Mouse (Mus musculus): ENCODE measurements around the gene Dpp9.

Dpp9 gene

DNA sequence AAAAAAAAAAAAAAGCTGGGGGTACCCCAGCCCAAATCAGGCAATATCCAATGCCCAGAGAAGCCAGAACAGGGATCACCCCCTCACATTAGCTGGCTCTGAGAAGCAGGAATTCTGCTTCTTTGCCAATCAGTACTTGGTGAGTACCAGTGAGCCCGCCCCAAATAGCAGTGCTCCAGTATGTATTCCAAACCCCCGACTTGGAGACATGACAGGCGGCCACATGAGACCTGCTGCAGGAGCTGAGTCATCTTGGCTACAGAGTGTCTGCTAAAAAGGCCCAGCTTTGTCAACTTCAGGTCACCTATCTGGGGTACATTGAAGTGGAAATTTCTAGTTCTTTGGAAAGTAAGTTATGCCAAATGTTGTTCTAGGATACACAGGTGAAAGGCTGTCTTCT, 7.9 kb upstream of the Dpp9 start:
- DNase-seq, result no peak

DNA sequence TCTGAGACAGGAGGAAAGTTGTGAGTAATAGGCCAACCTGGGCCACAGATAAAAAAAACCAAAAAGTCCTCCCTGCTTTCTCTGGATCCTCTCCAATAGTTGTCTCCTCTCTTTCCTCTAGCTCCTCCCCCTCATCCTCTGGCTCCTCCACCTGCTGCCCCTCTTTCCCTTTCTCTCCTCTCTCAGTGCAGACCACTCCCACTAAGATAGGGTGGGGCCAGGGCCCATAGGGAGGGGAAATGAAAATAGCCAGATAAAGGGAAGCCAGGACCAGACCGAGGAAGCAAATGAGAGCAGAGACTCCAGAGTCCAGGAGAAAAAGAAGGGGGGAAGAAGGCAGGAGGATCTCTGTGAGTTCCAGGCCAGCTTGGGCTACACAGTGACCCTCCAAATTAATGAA, 6.2 kb upstream of the Dpp9 start:
- DNase-seq, result no peak

GRCm38 (mm10) chr17:56219805-56220204, 1.1 kb upstream of the Dpp9 start:
- DNase-seq, result no peak

- DNase-seq, result no peak
These were observed 546 bp upstream of the Dpp9 start for GRCm38 (mm10) chr17:56219251-56219650.

- DNase-seq, result no peak
These were observed 1.0 kb downstream of the Dpp9 start for GRCm38 (mm10) chr17:56217670-56218069.

DNA sequence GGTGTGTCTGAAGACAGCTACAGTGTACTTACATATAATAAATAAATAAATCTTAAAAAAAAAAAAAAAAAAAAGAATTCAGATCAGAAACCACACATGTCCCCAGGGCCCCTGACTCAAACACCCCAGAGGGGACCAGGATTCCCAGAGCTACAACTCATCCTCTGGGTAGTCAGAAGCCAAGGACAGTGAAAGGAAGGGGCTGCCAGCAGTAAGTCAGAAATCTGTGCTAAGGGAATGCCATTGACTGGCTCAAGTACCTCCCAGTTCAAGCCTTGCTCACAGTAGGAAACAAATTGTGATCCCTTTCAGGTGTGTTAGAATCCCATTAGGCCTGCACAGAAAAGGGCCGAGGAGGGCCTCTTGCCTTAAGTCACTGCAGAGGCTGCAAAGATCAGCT, 4.5 kb downstream of the Dpp9 start:
- DNase-seq, result no peak

DNA sequence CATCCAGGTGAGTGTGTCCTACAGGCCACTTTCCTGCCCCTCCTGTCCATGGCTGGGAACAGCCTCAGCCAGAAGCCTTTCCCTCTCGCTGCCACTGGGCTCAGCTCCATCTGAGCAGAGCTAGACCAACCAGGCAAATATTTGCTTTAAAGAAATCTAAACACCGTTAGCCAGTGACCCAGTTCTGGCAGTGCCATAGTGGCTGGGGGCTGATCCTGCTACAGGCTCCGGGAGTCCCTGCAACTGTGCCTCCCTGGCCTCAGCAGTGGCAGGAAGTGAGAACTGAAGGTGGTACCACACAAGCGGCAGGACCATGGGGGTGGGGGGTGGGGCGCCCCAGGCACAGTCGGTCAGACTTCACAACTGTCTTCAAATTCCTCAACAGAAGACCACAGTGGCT, 6.0 kb downstream of the Dpp9 start:
- no peak for DNase-seq

DNA sequence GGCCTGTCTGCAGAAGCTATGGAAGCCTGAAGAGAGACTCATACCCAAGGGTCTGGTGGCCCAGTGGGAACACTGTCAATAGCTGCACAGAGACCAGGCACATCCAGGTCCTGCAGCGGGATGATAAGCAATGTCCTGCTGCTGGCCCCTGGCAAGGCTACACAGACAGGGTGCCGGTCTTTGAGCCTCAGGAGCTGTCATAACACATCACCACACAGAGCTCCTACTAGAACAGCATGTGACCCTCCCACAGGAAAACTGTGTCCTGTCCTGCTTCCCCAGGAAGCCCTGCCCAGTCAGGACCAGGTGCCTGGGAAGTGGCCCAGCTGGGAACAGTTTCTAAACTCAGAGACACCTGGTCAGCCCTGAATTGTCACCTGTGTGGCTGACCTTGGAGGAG, 7.6 kb downstream of the Dpp9 start:
- no peak for DNase-seq

- no peak for DNase-seq
These were observed 9.9 kb downstream of the Dpp9 start for GRCm38 (mm10) chr17:56208821-56209220.

DNA sequence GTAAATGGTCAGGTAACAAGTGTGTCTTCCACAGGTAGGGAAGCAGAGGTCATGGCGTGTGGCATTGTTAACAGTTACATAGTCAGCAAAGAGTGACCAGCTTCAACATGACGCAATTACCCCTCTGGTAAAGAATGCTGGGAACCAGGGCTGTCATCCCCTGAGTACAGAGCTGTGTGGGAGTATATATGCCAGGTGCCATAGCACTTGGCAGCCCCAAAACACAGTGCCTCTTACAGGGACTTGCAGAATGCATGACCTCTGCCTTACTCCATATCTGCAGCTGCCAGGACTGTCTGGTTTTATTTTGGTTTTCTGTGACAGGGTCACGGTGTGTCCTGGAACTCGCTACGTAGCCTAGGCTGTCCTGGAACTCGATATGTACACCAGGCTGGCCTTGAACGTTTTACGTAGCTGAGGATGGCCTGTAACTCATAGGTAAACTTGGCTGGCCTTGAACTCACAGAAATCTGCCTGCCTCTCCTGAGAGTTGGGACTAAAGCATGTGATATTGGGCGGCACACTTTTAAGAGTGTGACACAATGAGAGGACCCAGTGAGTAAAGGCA, 10.7 kb downstream of the Dpp9 start:
- no peak for DNase-seq

- DNase-seq, result no peak
These were observed 11.6 kb downstream of the Dpp9 start for GRCm38 (mm10) chr17:56206986-56207674.

DNA sequence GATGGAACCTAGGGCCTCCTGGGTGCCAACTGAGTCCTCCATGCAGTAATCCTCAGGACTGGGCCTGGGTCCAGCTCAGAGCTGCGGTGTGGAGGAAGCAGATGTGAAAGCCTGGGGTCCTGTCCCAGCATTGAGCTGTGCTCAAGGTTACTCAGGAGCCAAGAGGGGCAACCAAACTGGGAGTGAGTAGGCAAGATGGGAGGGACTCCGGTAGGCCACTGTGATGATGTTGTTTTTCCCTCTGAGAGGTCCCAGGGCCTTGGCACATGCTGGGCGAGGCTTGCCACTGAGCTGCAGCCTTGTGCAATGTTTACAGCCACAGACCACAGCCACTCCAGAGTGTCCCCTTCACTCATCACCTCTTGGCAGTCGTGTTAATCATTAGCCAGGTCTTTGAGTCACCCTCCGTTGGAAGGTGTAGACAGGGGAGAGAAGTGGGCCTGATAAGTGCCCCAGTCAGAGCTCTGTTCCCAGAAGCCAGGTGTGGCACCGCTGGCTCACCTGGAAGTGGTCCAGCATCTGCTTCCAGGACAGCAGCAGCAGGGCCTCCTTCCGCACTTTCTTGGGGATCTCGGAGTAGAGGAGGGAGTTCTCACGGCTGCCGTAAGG, 12.3 kb downstream of the Dpp9 start:
- DNase-seq, result no peak

GRCm38 (mm10) chr17:56203729-56204128, 15.0 kb downstream of the Dpp9 start:
- no peak for DNase-seq

DNA sequence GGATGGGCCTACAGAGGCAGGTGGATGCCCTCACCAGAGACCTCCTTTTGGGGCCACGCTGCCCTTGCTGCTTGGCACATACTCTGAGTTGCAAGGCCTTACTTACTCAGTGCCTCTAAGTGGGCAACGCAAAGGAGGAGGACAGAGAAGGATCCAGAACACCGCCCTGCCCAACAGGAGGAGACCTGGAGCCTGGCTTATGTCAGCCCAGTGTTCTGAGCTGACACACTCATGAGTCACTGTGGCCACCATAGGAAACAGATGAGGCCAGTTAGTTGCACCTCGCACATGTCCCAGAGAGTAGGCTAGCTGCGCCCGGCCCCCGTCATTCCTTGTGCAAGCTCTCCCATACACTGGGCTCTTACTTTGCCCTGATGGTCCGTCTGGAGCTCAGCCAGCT, 16.2 kb downstream of the Dpp9 start:
- DNase-seq, result no peak

DNA sequence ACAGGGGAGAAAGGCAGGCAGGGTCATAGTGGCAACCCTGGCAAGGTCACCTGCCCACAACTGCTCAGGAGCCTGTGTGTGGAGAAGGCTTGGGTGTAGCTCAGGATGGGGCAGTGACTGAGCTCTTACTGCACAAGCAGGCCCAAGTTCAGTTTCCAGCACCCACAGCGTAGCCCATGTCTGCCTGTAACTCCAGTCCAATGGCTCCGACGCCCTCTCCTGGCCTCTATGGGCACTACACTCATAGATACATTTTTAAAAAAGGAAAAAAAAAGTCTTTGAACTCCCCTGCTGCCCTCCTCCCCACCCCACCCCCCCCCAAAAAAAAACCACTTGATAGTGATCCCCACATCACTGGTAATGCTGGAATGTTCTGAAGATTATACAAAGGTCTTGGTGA, 17.1 kb downstream of the Dpp9 start:
- no peak for DNase-seq

- DNase-seq, result no peak
These were observed 18.1 kb downstream of the Dpp9 start for GRCm38 (mm10) chr17:56200586-56200985.

GRCm38 (mm10) chr17:56196860-56197259, 21.8 kb downstream of the Dpp9 start:
- DNase-seq, result peak; percentile 26

DNA sequence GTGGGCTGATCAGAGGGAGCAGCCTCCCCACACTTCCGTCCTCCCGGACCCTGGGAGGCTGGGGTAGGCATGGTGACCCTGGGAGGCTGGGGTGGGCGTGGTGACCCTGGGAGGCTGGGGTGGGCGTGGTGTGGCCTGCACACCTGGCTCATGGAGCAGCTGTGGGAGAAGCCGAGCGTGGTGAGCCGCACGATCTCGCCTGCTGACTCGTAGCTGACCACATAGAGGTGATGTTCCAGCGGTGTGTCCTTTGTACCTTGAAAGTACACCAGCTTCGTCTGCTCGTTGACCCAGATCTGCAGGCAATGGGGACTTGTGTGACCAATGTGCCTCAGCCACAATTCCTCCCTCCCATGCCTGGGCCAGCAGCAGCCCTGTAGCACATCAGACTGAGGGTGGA, 23.9 kb downstream of the Dpp9 start:
- DNase-seq, result no peak

- DNase-seq, result no peak
These were observed 24.3 kb downstream of the Dpp9 start for GRCm38 (mm10) chr17:56194357-56194756.

GRCm38 (mm10) chr17:56191266-56191665, 27.4 kb downstream of the Dpp9 start:
- DNase-seq, result no peak

DNA sequence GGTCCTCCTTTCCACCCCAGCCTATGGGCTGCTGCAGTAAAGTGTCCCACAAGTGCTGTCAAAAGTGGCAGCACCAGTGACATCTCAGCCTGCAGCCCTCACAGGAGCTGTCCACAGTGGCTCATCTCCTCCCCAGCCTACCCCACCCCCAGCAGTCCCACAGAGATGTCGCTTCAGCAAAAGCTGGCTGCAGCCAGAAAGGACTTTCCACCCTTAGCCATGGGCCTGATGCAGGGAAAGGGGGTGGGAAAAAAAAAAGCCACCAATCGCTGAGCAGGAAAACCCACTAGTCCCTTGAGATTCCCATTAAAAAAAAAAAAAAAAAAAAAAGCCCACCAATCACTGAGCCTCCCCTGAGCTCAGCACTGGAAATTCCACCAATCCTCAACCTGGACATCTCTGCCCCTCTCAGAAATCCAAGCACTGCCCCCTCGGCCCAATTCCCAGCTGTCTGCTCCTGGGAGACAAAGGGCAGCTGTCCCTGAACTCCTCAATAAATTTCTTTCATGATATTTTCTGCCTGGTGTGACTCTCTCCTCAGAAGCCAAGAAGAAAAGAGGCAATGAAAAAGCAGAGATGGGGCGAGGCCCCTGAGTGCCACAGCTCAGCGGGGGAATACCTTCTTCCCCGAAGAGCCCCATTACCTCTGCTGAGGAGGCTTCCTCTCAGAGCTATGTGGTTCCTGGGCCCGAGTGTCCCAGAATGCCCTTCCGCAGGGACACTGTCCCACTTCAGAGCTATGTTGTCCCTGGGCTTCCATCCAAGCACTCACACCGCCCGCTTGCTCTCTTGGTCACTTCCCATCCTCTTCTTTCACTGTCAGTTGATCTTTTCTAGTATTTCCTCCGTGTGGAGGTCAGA, 33.2 kb downstream of the Dpp9 start:
- no peak for DNase-seq

DNA sequence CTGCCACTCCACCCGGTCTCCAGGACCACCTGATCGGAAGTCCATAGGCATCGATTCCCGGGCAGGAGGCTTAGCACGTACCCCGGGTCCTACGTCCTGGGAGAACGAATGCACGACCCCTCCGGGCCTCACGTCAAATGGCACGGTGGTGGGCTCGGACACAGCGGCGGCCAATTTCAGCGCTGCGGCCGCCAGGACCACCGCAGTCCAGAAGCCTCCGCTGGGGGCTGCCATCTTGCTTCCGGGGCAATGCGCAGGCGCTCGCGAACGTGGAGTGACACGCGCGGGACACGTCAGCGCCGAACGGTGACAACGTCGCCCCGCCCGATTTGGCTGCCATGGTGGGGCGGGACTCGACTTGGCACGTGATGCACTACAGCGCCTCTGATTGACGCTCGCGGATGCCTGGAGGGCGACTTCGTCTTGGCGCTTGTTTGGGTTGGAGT, 35.0 kb downstream of the Dpp9 start, which contains the start of gene Mydgf:
Gene Mydgf, minus strand, starts transcription at position 263 of the 446 bp plus-strand sequence.
- peak; percentile 95 for DNase-seq

DNA sequence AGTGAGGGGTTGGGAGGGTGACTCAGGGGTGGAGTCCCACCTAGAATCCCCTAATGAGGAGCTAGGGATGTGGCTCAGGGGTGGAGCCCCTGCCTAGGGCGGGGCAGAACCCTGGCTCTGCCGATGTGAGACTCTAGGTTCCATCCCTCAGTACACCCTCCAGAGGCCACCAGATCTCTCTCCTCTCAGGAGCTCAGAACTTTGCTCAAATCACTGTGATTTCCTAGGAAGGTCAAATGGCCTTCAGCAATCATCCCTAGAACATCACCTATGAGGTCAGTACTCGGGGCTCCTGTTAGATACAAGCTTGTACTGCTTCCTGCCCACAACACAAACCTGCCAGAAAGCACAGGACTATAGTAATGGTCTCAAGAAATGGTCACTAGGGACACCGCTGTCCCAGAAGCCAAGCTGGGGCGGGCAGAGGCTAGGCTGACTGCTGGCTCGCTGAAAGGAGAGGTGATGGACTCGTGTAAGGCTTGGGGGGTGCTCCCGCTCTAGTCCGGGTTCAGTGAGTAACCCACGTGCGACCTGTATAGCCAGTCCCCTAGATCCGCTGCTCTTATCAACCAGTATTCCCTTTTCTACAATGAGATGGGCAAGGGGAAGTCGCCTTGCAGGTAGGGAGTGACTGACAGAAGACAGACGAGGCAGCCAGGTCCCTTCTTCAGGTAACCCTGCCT, 35.6 kb downstream of the Dpp9 start:
- no peak for DNase-seq
